Mouse (Mus musculus): ENCODE results near the gene Glb1l3.
"Not testable (repeated sequence)": the region's sequence is repeated elsewhere in the genome, so short reads cannot be mapped to it uniquely, and the experiment has no call there.

The Glb1l3 gene

DNA sequence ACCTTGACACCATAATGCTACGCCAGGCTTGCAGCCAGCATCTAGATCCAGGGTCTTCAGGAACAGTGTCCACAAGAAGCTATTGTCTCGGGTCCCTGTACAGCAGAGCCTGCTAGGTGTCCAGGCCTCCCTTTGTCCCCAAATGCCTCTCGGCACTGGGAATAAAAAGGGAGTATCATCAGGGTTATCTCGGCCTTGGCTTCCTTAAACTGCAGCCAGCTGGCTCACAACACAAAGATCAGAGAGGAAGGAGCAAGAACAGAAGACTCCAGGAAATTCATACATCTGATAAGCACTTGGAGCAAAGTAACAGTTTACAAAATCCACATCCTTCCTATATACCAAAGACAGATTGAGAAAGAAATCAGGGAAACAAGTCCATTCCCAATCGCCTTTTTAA is at the start of gene Glb1l3:
Gene Glb1l3 (minus strand): TSS at position 140 of the 400 bp plus-strand sequence.
- no peak for DNase-seq (ENCODE audit: low read depth)

DNA sequence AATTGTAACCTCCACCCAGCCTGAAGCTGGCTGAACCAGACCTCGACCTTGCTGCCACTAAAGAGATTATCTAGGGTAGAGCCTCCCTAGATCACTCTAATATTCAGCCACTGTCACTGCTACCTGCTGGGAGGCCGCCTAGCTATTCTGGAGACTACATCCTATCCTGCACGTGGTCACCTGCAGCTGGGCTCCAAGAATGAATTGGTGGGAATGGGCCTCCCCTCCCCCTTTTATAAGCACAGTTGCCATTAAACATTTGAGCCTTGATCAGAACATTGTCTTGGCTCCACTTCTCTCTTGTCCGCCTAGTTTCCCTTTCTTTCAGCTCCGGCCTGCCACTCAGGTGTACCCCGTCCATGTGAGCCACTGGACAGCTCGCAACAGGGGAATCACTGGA is 9.2 kb upstream of the Glb1l3 start:
- not testable (repeated sequence) for DNase-seq (ENCODE audit: low read depth)

DNA sequence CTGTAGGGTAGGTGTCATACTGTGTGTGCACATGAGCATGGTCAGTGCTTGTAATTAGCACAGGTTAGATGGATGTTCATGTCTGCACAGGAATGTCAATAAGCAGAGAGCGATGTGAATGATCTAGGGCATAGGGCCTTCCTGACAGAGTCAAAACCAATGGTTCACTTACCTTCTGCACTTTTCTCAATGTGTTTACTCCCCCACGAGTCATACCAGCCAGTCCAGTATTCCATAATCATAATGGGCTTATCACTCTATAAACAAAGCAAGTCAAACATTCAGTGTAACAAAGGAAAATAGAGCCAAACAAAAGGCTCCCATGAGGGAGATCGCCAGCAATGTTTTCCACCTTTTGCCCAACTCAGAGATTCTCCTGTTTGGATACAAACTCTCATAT is 29.6 kb downstream of the Glb1l3 start:
- DNase-seq (ENCODE audit: low read depth) = no peak

DNA sequence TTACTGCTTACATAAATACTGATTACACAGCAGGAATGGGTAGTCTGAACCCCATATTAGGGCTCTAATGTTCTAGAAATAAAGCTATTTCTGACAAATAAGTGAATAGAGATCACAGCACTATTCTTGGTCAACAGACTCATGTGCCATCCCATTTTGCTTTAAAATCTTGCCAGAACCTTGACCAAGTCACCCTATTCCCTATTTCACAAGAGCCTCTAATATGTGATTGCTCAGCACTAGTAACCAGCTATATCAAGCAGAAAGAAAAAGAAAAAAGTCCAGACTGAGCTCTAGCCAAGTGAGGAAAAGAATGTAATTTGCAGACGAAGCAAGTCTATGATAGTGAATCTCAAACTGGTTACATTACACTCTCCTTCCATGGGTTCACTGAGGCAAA is 40.7 kb downstream of the Glb1l3 start:
- no peak for DNase-seq (ENCODE audit: low read depth)

DNA sequence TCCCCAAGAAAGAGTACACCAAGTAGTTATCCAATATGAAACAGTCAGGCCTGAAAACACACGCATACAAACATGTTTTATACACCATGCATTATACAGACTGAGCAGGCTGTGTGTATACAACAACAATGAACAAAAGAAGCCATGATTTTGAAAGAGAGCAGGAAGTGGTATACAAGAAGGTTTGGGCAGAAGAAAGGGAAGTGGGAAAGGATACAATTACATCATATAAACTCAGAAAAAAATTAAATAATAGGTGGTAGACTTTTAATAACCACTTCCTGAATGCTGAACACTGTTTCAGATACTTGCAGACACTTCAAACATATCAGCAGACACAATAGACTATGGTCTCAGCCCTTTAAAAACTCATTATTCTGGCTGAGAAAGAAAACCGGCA is 52.0 kb downstream of the Glb1l3 start:
- no peak for DNase-seq (ENCODE audit: low read depth)

DNA sequence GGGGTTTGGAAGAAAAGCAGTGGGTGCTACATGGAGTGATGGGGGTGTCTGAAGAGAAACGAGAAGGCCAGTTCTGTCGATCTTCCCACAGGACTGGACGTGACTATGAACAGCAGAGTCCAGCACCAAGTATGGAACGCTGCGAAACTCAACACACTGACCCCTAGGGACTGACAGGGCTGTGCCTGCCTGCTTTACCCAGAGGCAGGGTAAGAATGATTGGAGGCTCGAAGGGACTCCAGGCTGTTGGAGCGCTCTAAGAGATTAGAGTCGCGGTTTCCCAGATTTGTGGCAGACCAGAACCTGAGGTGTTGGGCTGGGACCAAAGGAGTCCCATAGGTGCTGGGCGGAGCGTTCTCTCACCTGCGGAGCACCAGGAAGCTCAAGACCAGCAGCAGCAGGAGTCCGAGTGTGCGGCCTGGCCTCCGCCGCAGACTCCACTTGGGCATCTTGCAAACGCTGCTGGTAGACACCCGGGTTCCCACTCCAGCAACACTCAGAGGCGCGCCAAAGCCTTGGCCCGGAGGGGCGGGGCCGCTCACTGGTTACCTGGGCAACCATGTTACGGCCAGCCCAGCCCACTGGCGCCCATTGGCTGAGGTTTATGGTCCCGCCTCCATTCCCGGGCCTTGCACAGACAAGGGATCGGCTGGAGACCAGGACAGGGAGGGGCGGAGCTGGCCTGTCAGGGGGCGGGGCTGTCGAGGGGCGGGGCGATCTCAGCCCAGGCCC is 54.6 kb downstream of the Glb1l3 start, which contains the start of gene Glb1l2:
Gene Glb1l2 (minus strand): TSS at position 534 of the 732 bp plus-strand sequence.
- peak; percentile 78 for DNase-seq (ENCODE audit: low read depth)

DNA sequence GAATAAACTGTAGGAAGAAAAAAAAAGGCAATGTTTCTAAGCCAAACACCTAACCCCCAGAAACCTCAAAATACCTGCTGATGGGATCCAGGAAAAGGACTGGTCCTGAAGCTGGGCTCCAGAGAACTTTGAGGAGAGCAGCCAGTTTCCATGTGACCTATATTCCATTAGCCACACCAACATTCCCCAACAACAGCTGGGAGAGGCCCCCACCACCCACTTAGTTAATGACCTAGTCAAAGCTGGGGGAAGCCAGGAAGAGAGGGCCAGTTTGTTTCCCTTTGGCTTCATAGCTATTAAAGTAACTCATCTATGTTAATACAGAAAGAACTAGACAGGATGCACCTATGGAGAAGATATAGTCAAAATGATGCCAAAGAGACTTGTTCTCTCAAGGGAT is 56.4 kb downstream of the Glb1l3 start:
- no peak for DNase-seq (ENCODE audit: low read depth)

DNA sequence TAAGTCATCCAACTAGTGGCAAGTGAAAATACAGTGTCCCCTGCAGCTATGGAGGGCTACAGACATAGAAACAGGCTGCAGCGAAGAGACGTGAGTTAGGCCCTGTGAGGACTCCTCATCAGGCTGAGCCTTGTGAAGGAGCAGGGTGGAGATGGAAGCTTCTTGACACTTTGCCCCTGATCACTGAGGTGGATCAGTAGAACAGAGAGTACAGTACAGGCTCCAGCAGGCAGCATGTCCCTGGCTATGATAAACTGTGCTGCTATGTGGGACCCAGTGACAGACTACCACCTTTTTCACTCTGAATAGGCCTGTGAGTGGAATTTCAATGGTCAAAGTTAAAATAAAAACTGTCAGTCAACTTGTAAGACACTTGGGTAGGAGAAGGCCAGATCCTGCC is 60.3 kb downstream of the Glb1l3 start:
- DNase-seq (ENCODE audit: low read depth) = no peak

DNA sequence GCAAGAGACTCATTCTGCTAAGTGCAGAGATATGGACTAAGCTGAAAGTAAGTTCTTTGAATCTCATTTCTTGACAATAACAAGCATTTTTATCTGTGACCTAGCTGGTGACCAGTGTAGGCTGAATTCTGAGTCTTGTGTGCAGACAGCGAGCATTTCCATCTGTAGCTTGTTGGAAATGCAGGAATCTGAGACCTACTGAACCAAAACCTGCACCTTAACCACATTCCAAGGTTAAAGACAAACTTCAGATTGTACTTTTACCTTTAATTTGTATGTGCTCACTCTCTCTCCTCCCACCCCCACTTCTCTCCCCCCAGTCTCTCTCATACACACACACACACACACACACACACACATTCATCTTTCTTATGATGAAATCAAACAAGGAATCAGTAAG is 62.0 kb downstream of the Glb1l3 start:
- no peak for DNase-seq (ENCODE audit: low read depth)

DNA sequence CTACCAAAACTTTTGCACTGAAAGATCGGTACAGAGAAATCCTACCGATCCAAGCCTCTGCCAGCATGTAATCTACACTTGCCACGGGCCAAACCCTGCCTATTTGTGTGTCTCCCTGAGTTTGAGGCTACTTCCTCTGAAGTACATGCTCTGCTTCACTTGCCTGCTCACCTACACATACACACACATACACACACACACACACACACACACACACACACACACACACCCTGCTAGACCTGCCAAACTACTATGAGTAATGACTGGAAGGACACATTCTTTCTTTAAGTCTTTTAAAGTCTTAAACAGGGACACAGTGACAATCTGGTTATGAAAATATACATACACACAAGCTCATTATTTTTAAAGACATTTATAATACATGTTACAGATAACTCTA is 62.5 kb downstream of the Glb1l3 start:
- DNase-seq (ENCODE audit: low read depth) = no peak

DNA sequence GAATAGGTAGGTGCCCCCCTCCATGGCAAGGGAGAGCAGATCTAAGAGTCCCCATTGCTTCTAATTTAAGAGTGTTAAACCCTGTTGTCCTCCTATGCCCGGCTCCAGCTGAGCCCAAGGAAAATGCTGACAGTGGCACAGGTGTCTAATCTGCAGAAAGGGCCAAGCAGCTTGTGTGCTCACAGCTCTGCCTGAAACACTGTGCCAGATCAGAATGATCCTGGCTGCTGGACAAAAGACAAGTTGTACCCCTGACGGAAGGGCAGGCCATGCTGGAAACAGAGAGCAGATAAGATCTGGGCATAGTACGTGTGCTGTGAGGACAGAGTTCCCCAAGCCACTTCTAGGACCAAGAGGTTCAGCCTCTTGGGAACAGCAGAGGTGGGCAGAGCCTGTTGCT is 67.9 kb downstream of the Glb1l3 start:
- DNase-seq (ENCODE audit: low read depth) = no peak

DNA sequence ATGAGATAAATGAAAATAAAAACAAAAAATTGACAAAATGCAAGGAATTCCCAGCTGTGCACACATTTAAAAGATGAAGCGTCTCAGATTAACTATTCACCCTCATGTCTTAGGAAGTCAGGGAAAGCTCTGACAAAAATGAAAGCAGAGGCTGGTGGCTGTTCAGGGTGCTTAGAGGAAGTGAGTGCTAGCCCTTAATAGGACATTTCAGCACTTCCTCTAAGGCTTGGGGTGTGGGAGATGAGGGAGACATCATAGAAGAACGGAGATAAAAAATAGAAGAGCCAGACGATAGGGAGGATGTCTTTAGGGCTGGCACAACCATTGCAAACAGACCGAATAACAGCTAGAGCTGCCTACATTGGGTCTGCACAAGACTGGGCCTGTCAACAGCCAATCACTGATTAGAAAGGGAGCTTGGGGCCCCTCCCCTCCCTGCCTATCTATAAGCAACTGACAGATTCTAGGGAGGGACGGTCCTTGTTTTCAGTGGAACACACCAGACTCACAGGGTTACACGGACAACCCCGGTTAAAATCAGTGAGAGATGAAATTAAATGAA is 77.2 kb downstream of the Glb1l3 start:
- DNase-seq (ENCODE audit: low read depth) = no peak

DNA sequence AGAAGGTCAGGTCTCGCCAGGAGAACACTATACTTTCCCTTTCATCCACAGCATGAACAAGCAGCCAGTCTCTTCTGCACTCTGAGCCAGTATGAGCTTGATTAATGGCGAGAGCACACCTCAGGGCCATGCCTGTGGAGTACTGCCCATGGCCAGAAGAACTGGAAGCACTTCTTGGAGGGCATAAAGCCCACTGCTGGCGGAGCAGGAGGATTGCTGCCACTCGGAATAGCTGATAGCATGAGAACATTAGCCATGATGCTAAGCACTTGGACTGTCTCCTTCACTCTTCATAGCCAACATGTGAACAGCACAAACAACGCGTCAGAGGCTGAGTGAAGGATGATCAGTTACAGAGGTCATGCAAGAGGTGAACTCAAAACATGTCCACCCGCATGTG is 82.3 kb downstream of the Glb1l3 start:
- no peak for DNase-seq (ENCODE audit: low read depth)

DNA sequence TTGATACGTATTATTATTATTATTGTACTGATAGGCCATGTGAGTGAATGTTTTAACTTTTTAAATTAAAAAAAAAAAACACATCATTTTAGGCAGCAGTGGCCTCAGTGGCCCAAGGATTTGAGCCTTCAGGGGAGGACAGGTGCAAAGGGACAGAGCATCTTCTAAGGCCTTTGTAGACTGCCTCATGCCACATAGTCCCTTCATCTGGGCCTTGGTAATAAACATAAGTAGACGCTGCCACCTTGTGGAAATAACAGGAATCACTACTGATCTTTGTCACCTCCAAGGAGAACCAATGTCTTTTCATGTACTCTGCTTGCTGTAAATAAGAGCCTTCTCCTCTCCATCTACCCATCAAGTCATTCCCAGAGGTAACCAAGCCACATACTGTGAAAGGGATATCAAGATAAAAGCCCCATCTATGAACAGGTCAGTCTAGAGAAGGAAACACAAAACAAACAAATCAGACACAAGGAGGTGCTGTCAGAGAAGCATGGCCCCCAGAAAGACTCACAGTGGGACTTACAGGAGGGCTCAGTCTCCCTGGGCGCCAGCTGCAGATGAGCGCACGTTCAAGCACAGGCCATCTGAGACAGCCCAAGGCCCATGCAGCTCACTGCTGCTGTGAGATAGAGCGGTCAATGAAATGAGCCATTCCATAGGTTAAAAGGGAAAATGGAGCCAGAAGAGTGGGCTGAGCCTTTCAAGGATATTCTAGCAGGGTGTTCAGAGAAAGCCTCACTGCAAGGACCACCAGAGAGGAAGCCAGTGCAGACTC is 84.4 kb downstream of the Glb1l3 start:
- DNase-seq (ENCODE audit: low read depth) = peak; percentile 23

DNA sequence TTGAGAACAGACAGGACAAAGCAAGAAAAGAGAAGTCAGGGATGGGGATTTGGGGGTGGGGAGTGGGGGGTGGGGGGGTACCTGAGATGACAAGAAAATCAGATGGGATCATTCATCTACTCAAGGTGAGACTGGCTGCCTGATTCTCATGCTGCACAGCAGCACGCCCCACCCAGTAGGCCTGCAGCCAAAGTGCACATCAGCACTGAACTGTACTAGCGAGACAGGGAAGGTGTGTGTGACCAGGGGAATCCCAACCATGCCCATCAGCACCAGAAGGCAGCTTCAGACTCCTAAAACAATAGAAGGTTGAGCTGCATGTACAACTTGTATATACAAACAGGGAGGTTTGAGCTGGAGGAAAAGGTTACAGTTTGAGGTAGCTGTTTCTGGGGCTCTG is 85.0 kb downstream of the Glb1l3 start:
- DNase-seq (ENCODE audit: low read depth) = no peak

DNA sequence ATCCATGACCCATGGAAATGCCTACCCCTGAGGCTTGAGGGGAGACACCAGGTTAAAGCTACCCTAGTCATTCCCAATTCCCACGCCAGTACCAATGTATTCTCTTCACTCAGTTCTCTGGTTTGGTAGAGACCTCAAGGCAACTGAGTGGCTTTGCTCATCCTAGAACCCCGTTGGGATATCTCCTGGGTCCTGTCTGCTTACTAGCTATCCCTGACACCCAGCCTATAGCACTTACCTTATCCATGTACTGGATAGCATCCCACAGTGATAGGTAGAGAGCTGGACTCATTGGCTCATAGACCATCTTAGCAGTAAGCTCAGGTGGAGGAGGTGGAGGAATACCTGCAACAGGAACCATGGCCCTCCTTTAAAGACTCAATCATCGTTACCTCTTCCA is 92.5 kb downstream of the Glb1l3 start:
- no peak for DNase-seq (ENCODE audit: low read depth)
